Mouse (Mus musculus) kidney, postnatal 4 days (tissue): ENCODE results near the gene Vegfb.

Source experiments
- DNase-seq, 2 experiments: peaks; one replicate each; pipeline ENCODE4 v3.0.0; 2021; ENCODE audit warnings: mixed read lengths in 2 of 2

Vegfb gene

DNA sequence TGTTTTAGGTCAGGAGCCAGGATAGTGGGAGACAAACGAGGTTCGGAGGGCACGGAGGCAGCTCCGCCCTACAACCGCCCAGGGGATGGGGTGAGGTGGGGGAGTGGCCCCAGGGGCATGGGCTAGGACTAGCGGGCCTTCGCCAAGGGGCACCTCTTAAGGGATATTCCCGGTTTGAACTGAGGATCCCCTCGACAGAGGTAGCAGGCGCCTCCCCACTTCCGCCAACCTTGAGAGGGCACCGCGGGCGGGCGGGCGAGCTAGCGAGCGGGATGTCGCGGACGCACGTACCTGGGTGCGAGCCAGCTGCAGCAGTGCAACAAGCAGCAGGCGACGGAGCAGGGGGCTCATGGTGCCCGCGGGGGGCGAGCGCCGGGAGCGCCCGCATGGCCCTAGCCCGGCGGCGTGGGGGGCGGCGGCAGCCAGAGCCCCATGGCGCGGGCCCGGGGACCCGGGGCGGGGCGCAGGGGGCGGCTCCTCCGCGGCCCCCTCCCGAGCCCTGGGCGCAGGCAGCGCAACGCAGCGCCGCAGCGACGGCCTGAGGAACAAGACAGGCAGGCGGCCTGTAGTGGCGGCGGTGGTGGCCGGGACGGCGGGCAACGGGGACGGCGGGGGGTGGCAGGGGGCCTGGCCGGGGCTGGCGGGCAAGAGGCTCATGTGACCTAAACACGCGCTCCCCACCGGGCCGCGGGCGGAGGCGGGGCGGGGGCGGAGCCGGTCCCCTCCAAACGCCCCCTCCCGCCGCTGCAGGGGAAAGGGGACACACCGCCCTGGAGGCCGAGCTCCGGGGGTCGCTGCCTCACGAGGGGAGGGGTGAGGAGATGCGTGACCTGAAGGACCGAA lies at the start of gene Vegfb:
Gene Vegfb, minus strand, starts transcription at position 591 of the 843 bp plus-strand sequence.
- DNase-seq: peak; percentile 77 to 83

DNA sequence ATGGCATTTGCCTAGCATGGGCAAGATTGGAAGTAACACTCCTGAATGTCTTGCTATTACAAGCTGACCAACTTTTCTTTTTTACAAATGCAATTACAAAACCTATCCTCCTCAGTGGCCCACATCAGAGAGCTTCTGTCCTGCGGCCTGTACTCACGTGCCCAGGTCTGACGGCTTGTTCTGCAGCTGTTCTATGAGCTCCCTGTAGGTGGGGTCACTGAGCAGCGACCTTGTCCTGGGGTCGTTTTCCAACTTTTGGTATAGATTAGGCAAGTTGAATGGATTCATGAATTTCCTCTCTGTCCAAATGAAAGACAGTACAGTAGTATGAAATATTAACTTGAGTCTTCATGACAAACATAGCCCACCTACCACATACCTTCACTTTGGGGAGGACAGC lies 46.6 kb upstream of the Vegfb start:
- DNase-seq: no peak

GRCm38 (mm10) chr19:7029531-7029930 lies 42.1 kb upstream of the Vegfb start:
- DNase-seq: no peak

DNA sequence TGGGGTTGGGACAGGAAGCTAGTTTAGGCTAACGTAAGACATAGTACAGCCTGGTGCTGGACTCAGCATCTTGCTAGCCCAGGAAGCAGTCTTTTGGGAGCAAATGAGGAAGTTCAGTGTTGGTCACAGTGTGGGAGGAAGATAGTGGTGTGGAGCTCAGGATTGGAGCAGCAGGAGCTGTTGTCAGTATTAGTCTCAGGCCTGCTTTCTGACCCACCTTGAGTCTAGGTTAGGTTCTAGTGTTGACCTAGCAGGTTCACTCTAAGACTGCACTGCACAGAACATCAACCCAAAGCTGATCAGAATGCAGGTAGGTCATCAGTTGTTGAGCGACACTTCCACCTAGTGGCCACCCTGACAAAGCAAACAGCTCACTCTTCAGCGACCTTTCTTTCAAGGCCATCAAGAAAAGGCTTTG lies 32.8 kb upstream of the Vegfb start:
- peak; percentile 72 to 76 for DNase-seq

- peak in 1 of 2 experiments; percentile 45 for DNase-seq
These were observed 31.7 kb upstream of the Vegfb start, which contains the start of gene Fermt3 for GRCm38 (mm10) chr19:7019191-7019590. TSS of gene Fermt3 (minus strand) at chr19:7019469.

DNA sequence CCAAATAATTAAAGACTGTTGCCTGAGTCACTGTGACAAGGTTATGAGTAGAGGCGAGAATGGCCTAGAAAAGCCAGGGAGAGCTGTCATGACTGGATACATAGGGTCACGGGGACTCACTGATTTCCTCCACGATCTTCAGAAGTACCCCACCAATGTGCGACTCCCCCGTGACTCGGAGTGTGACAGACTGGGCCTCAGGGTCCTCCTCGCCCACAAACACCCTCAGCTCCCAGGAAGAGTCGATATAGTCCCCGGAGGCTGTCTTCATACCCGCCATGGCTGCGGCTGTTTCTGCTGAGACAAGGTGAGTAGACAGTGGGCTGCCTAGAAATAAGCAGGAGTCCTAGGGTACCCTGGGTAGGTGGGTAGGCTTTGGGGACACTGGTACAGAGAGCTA lies 31.1 kb upstream of the Vegfb start:
- no peak for DNase-seq

DNA sequence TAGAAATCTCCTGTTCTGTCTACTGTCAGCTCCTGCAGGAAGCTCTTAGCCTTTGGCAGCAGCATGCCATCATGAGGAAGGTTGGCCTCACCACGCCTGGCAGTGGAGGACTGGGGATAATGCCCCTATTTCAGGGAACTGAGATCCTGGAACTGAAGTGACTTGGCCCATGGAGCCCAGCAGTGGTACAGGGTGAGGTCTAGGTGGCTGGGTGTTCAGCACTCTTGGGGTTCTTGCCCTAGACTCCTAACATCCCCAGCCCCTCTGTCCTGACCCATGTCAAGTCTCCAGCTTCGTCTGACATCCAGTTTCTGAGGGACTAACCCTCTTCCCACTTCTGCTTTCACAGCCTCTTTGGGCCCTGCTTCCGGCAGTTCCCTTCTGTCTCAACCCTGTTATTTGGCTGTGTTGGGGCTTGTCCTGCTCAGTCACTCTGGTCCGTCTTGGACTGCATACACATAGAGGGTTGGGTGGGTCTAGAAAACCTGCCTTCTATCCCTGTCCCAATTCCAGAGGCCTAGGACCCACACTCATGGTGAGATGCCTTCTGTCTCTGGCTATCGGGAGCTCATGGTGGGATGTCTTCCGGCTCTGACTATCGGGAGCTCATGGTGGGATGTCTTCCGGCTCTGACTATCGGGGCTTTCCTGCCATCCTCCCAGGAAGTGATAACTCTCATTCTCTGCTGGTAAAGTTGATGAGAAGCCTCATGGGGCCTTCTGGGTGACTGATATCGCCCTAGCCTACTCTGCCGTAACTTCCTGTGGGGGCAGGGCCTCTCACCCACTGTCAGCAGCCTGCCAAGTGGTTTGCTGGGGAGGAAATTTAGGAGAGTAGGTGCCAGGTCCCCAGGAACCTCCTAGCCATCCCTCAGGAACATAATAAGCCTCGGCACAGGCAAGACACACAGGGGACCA lies 30.3 kb upstream of the Vegfb start:
- no peak for DNase-seq

DNA sequence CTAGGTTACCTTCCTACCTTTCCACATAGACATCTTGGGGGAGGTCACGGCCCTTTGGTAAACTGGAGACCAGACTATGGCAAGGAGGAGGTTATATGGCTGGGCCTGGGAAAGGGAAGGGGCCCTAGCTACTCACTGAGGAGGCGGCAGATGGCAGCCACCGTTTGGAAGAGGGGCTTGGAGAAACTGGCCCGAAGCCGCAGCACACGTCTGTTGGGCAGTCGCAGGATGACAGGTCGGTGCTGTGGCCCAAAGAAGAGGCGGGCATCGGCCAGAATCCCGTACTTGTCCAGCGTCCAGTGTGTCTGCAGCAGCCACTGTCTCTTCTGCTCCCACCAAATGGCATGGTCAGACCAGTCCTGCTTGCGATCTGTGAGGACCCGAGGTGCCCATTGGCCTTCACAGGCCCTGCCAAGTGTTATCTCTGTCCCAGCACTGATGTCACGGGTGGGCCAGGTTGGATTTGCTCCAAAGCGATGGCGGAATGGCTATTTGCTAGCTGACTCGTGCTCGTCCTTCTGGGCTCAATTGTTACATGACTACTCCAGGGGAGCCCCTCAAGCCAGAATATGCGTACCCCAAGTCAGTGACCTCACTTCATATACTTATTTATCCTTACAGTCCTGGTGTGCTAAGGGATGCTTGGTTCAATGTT lies 27.2 kb upstream of the Vegfb start:
- DNase-seq: no peak

- DNase-seq: no peak
These were observed 26.5 kb upstream of the Vegfb start for GRCm38 (mm10) chr19:7013984-7014383.

GRCm38 (mm10) chr19:7012426-7012825 lies 25.0 kb upstream of the Vegfb start:
- DNase-seq: no peak

- DNase-seq: no peak
These were observed 19.6 kb upstream of the Vegfb start for GRCm38 (mm10) chr19:7006892-7007593.

- no peak for DNase-seq
These were observed 12.1 kb upstream of the Vegfb start for GRCm38 (mm10) chr19:6999360-7000063.

DNA sequence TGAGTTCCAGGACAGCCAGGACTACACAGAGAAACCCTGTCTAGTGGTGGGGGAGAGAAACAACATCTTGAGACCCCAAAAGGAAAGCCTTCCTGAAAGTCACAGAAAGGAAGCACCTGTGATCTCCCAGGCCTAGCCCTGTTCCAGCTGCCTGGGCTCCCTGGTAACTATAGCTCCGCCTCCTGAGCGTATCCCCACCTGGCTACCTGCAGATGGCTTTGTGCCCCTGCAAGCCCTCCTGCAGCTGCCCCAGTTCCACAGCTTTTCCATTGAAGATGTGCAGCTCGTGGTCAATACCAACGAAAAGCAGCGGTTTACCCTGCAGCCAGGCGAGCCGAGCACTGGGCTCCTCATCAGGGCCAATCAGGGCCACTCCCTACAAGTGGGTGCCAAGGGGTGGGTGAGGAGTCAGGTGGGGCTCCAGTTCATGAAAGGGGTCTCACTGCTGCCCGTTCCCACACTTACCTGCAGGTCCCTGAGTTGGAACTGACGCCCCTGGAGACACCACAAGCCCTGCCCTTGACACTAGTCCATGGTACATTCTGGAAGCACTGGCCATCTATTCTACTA lies 10.4 kb upstream of the Vegfb start:
- DNase-seq: no peak

- peak; percentile 89 to 94 for DNase-seq
These were observed 8.6 kb upstream of the Vegfb start, which contains the start of the genes Nudt22 and Trpt1 for GRCm38 (mm10) chr19:6996006-6996405. TSS of gene Nudt22 (minus strand) at chr19:6996117. TSS of gene Trpt1 (plus strand) at chr19:6996131.

DNA sequence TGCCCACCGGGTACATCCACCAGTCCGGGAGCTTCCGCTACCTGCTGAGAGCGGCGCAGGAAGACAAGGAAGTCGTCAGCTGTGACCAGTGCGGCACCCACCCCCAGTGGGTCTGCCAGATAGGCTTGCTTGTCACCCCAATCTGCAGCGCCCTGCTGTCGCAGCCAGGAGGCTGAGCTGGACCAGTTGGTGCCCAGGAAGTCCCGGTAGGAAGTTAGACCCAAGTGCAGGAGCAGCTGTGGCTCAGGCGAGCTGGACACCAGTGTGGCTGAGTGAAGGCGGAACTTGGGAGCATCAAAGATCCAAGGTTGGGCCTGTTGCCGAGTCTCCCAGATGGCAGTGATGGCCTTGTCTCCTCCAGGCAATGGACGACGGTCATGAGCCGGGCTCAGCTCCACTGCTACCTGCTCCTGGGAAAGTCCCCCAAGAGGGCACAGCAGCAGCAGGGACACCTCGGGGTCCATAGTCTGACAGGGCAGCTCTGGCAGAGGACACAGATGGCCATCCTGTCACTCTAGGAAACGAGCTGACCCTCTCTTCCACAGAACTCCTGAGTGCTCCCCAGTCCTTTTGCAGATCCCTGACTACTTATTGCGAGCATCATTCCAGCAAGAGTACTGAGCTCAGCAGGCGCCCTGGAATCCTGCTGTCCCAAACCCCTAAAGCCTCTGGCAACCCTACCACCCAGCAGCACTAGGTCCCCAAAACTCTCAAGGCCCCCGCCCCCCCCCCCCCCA lies 8.0 kb upstream of the Vegfb start:
- peak in 1 of 2 experiments; percentile 36 for DNase-seq

GRCm38 (mm10) chr19:6994489-6994888 lies 7.0 kb upstream of the Vegfb start:
- no peak for DNase-seq

DNA sequence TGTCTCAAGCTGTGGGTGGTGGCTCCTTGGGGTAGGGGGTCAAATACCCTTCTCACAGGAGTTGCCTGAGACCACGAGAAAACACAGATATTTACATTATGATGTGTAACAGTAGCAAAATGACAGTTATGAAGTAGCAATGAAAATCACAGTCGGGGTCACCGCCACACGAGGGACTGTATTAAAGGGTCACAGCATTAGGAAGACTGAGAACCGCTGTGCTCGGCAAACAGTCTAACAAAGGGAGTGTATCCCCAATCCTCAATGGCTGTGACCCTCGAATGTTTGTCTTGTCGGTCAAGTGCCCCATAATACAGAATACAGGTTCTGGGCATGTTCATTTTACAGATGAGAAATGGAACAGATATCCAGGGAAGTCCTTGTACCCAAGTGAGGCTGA lies 6.6 kb upstream of the Vegfb start:
- DNase-seq: no peak

- DNase-seq: no peak
These were observed 5.7 kb upstream of the Vegfb start for GRCm38 (mm10) chr19:6993011-6993770.

- DNase-seq: peak; percentile 98 to 99
These were observed 4.8 kb upstream of the Vegfb start, which contains the start of gene Dnajc4 for GRCm38 (mm10) chr19:6992011-6992858. TSS of gene Dnajc4 (minus strand) at chr19:6992572.
